Mouse (Mus musculus) retina, adult 2 months (tissue): ENCODE measurements around the gene Catsperg1.
A peak's percentile ranks its signal among the peaks of the same experiment; 100 is the strongest.
"Not testable (repeated sequence)": the region's sequence is repeated elsewhere in the genome, so short reads cannot be mapped to it uniquely, and the experiment has no call there.

Source experiments
- DNase-seq: peaks from one replicate; pipeline ENCODE4 v3.0.0-alpha.2; 2012; ENCODE audit warnings: low read depth, low spot score

Catsperg1 gene

DNA sequence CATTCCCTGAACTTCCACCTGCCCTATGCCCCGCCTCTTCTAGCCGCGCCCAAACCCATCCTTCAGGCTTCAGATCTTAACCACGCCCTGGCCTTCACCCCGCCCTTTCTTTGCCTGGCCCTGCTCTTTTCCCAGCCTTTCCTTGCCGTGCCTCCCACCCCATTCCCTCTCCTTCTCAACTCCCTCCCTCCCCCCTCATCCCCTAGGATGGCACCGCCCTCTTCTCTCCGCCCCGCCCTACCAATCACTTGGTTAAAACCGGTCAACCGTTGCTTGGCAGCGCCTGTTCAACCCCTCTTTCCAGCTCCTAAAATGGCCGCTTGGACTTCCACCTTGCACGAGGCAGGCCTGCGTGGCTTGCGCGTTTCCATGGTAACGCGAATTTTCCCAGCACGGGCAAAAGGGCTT, at the start of gene Catsperg1:
Catsperg1 (minus strand) TSS at position 361 of the 408 bp plus-strand sequence.
- DNase-seq = no peak

DNA sequence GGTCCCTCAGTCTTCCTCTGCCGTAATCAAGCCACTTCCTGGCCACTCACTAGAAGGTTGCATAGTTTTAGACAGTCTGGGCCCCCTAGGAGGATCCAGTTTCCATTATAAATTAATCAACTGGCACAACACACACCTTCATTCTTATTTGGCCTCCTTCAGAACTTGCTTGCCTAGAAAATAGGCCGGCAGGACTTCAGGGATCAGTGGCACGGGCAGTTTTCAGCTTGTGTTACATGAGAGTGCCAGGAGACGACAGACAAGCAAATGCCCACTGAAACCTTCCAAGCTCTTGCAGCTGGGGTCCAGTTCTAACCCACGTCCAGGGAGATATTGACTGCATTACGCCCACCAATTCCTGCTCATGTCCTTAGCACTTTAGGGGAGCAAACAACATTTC, 48.3 kb upstream of the Catsperg1 start:
- no peak for DNase-seq

DNA sequence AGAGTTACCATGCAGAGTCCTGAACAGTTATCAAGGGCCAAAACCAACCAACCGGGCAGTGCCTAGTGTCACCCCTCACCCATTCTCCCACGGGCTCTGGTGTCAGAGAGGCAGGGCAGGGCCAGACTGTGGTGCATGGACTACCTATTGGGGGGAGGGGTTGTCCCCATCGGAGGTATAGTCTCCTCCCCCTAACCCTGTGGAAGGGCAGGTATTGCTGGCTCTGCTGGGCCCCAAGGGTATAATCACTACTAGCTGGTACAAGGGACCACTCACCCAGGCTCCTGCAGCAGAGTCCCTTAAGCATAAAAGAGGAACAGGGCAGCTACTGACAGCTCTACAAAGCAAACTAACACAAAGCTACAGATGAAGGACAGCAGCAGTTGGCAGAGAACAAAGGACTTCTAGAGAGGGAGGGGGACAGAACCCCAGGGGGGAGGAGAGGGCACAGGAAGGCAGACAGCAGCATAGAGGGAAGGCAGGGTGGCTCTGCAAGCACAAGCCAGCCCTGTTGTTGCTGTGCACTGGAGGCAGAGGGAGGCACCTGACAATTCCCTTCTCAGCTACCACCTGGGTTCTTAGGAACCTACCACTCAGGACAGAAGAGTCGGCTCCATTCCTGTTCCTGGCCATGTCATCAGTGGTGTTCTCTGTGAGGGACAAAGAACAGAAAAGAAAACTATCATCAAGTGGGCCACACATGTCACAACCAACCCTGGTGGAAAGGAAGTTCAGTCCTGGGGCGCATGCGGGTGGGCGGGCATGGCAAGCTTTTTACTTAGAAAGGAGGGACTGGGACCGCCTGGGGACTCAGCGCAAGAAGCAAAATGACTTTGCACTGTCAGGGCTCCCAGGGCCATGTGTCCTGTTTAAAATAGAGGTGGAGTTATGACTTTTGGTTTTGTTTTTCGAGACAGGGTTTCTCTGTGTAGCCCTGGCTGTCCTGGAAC, 46.2 kb upstream of the Catsperg1 start:
- no peak for DNase-seq

DNA sequence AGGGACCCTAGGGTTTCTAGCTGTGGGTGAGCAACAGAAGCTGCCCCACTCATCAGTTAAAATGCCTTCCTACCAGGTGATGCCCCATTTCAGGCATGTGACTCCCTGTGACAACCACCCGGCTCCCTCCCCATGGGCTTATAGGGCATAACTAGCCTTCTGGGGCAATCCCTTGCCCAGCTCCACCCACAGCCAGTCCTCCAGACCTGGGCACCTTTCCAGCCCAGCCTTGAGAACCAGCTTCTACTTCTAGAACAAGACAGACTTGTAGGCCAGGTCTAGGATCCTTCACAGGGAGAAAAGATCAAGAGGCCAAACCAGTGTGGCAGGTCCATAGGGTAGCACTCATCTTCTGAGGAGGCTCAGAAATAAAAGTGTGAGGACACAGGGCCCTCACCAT, 43.5 kb upstream of the Catsperg1 start:
- DNase-seq = no peak

DNA sequence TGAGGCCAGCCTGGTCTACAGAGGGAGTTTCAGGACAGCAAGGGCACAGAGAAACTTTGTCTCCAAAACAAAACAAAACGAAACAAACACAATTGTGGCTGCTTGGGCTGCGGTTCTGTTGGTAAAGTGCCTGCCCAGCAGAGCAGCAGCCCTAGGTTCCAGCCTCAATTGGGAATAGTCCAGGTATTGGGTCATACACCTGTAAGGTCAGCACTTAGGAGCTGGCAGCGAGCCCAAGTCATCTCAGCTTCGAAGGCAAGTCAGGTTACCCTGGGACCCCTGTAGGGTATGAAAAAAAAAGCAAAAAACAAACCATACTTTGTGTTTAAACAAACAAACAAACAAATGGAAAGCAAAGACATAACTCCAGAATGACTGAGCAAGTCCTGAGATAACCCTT, 42.0 kb upstream of the Catsperg1 start:
- DNase-seq = no peak

DNA sequence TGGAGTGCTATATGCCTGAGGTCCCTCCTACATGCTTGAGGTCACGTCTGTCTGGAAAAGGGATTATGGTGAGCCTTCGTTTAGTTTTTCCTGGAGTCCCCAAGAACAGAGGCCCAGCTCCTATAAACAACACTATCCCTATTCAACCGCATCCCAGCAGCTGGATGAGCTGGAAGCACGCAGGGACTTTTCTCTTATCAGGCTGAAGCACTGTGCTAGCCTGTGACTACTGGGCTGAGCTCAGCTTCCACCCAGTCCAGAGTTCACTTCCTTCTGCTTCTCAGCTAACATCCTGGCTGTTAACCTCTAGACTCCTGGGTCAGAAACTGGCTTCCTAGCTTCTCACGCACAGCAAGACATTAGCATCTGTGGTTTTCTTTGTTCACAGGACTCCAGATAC, 40.0 kb upstream of the Catsperg1 start:
- DNase-seq = no peak

DNA sequence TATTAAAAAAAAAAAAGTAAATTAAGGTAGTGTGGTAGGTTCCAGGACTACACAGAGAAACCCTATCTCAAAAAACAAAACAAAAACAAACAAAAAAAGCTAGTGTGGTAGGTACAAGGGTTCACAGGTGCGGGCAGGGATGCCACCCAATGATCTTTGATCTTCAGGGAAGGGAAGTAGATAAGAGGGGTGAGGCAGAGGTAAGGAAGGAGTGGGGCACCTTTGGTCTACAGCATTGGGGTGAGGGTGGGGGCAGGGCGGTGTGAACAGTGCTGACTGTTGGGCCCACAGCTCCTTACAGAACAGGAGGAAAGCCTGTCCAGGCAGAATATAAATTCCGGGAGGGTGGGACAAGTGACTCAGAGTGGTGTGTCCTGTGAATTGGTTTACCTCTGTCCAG, 37.3 kb upstream of the Catsperg1 start:
- no peak for DNase-seq

DNA sequence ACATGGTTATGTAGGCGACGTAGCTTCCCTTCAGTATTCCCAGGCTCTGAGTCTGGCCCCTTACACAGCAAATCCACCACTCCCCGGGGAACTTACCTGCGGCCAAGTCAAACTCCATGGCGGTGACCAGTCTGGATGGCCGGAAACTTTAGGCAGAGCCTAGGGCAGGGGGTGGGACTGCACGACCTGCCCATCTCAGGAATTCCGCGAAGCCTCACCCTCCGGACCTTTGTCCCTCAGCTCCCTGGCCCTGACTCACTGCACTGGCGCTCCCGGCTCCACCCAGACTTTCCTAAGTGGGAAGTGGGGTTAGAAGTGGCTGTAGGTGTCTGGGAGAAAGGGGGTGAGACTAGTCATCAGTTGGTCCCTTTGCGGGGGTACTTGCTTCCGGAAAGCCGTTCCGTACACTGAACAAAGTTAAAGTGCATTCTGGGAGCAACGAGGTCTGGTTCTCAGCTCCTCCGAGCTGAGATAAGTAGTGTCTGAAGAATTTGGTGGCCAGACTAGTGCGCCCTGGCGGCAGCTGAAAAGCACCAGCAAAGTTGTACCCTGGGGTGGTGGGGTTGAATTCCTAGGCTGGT, 34.5 kb upstream of the Catsperg1 start, which contains the start of gene 2200002D01Rik:
2200002D01Rik (minus strand) TSS at position 206 of the 581 bp plus-strand sequence.
- DNase-seq = no peak

DNA sequence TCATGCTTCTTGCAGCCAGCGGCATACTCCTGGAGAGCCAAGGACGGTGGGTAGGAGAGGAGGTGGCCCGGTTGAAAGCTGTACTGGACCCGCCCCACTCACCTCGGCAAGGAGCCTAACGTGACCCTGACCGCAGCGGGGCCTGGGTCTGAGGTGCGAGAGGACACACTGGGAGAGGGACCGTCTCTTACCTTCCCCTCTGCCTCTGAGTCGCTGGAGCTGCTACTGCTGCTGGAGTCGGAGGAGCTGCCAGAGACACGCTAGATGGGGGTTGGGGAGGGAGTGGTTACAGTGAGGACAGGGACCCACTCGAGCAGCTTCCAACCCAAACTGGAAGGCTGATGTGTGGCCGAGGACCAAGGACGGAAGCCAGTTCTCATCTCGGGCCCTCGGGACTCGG, 33.9 kb upstream of the Catsperg1 start:
- DNase-seq = no peak

DNA sequence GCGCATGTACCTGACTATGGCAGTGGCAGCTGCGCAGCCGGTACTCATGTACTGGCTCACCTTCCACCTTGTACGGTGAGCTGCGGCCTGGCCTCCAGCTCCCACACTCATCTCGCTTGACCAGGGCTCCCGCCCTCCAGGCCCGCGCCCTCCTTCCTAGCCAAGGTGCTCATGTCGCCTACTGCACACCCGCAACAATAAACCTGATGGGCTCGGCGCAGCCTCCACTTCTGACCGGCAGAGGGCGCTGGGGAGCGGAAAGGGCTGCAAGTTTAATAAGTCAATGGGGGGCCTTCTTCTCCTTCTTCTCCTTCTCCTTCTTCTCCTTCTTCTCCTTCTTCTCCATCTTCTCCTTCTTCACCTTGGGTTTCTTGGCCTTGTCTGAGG, 33.5 kb upstream of the Catsperg1 start:
- peak; percentile 44 for DNase-seq

DNA sequence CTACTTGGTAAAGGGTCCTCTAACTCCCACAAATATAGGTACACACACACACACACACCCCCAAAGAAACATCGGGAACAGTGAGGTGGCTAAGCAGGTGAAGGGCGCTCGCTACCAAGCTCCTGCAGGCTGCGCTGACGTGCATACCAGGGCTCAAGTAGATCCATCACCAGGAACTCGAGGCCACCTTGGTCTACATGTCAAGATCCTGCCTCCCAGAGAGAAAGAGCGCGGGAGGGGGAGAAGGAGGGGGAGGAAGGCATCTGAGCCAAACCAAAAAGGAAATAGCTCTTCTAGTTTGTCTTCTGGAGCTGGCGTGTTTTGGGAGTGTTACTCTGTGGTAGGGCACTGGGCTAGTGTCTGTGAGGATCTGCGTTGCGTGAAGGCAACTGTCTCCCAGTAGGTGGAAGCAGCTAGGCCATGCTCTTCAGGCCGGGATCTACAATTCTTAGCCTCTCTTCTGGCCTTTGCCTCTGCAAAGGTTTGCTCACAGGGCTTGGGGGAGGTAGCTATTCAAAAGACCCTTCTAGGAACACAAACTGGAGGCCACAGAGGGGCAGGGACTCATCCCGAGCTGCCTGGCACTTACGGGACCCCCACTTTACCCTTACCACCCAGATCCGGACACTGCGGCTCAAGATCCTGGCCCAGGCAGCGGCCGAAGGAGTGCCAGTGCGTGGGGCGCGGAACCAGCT, 32.9 kb upstream of the Catsperg1 start:
- no peak for DNase-seq

DNA sequence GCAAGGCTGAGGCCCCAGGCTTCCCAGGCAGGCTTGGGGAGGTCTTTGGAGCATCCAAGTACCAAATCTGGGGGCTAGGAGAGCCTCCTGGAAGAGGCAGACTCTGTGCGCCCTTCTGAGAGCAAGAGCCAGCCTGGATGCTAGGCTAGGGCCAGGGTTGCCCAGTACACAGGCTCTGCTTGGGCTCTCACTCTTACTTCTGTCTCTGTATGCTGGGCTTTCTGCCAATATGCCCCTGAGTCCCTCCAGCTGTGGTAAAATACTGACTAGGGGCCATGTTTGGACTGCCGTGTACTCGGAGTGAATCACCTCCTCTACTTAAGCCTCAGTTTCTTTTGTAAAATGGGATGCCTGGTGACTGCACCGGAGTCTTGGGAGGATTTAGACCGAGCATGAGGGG, 32.2 kb upstream of the Catsperg1 start:
- DNase-seq = no peak

DNA sequence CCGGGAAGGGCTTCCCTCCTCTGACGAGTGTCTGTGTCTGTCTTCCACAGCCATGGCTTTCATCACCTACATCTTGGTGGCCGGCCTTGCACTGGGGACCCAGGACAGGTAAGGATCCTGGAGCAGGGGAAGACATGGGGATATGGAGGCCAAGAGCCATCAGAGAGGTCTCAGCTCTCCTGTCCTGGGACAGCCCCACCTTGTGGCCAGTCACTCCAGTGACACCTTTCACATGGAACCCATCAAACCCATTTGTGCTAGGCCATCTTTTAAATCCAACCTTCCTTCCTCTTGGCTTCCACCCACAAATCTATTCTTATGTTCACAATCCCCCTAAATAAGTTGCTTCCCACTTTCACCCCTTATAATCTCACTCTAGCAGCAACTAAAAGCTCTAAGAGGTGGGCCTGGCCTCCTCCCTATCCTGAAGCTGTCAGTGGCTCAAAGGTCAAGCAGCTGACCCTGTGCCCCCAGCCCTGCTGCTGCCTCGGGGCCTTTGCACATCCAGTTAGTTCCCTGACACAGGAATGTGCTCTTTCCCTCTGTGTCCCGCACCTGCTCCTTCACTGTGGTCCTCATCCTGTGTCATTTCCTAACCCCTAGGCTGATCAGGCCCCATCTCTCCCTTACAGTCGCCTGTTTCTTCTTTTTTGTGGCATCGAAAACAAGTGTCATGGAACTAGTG, 31.0 kb upstream of the Catsperg1 start:
- no peak for DNase-seq

DNA sequence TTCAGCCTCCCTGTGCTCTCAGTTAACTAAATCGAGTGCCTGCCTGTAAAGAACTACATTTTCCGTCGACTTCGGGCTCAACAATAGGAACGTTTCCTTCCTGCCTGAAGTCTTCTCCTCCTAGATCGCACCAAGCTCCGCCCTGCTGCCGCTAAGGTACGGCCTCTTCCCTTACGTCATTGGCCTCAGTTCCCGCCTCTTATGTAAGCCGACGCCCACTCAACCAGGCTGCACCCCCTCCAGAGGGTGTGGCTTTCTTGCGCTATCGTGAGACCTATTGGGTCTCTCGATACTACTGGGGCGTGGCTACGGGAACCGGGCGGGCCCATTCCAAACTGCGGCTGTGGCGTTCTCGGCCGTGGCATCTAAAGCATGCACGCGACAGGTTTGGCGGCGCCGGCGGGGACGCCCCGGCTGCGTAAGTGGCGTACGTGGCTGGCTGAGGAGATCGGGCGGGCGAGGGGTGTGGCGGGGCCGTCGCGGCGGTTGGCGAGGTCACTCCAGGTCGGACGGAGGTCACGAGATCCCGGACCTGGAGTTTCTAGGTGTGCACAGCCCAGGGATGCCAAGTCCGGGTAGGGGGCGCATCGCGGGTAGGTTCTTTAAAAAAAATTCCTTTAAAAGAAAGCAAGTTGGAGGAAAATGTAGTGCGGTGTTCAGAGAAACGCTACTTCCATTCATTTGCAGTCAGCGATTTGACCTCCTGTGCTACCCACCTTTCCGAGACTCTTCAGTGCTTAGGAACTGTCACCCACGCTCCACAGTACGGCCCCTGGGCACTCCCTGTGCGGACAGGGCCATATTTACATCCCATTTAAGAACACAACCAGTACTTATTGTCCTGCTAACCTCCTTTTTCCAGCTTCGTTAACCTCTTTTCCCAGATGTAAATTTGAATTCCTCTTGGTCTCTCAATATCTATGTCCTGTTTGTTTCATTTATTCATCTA, 24.5 kb upstream of the Catsperg1 start, which contains the start of gene Yif1b:
Yif1b (plus strand) TSS at position 311 of the 949 bp plus-strand sequence.
- DNase-seq = peak; percentile 97

DNA sequence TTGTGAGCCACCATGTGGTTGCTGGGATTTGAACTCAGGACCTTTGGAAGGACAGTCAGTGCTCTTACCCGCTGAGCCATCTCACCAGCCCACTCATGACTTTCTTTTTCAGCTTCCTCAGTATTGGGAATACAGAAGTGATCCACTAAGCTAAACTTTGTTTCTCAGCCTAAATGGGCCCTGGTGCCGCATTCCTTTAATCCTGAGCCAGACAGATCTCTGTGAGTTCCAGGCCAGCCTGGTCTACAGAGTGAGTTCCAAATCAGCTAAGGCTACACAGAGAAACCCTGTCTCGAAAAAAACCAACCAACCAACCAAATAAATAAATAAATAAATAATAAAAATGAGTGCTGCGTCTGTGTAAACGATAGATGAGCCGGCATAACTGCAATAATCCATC, 23.8 kb upstream of the Catsperg1 start:
- not testable (repeated sequence) for DNase-seq

DNA sequence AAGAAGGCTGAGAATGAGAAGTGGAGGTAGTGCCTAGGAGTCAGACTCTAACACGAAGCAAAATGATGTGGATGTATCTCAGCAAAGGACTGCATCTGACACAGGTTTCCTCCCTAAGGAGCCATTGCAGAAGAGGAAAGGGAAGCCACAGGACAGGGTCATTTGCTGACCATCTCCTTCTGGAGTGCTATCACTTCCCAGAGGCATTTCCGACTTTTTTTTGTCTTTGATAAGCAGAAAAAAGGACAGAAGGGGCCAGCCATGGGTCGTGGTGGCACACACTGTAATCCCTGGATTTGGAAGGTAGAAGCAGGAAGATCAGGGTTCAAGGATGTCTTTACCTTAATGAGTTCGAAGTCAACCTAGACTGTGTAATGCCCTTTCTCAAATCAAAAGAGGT, 22.8 kb upstream of the Catsperg1 start:
- no peak for DNase-seq

DNA sequence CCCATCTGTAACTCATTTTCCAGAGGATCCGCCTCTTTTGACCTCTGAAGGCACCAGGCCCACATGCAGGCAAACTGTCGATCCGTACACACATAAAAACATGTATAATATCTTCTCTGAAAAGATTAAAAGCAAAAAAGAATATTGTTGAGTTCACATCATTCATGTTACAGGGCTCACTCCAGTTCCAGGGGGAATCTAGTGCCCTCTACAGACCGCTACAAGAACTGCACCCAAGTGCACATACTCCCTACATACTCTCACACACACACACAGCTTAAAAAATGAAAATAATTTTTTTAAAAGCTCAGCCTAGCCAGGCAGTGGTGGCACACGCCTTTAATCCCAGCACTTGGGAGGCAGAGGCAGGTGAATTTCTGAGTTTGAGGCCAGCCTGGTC, 20.8 kb upstream of the Catsperg1 start:
- no peak for DNase-seq

DNA sequence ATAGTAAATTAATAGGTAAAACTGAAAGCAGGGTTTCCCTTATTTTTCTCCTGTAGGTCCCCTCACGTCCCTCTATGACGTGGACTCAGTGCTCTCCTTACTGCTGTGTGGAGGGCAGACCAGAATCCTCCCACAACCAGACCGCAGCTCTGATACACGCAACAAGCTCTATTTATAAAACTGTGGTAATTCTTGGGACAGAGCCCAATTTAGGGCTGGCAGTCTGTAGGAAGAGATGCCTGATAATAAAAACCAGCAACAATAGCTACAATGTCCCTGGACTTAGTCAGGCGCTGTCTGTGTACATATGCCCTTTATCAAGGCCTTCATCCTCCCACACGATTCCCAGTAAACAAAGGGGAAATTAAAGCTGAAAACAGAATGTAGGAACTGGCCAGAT, 19.9 kb upstream of the Catsperg1 start:
- no peak for DNase-seq

DNA sequence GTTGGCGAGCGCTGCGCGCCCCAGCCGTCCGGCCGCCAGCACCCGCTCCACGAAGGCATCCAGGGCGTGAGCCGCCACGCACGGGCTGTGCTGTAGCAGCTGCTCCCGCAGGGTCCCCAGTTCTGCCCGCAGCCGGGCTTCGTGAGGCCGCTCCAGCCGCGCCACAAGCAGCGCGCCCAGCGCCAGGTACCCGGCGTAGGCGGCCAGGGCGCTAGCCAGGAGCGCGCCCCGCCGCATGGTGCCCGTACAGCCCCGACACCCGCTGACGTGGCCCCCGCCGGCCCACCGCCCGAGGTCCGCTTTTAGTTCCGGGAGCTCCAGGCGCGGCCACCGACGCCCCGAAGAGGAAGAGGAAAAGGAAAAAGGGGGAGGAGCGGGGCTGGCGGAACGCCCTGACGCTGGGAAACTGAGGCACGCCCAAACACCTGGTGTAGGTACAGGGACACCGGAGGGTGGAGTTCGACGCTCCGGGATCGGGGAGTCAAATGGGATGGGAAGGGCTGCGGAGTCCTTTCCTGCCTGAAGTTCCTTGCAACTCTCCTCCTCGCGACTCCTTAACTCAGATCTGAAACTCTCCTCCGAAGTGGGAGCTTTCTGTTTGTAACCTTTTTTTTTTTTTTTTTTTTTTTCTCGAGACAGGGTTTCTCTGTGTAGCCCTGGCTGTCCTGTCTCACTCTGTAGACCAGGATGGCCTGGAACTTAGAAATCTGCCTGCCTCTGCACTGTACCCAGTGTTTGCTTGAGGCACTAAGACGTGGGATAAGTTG, 18.6 kb upstream of the Catsperg1 start, which contains the start of gene Kcnk6:
Kcnk6 (minus strand) TSS at position 269 of the 767 bp plus-strand sequence.
- DNase-seq = no peak

DNA sequence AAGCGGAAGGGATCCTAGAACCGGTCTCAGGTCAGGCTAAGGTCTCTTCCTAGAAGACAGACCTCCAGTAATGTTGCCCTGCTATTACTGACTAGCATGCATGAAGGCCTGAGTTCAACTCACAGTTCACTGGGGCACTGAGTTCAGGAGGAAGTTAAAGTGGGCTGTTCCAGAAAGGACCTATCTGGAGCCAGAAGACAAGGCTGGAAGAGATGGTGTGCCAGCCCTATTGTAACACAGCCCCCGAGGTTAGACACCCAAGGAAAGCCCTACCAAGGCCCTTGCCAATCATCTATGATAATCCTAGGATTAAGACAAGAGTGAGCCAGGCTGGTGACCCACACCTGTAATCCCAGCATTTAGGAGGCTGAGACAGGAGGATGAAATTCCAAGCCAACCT, 17.7 kb upstream of the Catsperg1 start:
- no peak for DNase-seq
